Mouse (Mus musculus) gastrocnemius, adult 2 months (tissue): ENCODE results near the gene 1700008O03Rik. TPM values are rescaled to one million over a fixed set of nuclear protein-coding genes. Genes with fewer than 3 reads are reported as not detected.

ENCODE experiments used
- DNase-seq: peaks from one replicate; pipeline ENCODE4 v3.0.0; 2022
- H3K27ac ChIP-seq: fragments of 200-600 bp; 2 replicates; pipeline ENCODE4 v1.8.1; 2022; ENCODE audit warnings: mild to moderate bottlenecking
- H3K4me3 ChIP-seq: fragments of 200-600 bp; 2 replicates; pipeline ENCODE4 v1.8.1; 2022; ENCODE audit warnings: mild to moderate bottlenecking, moderate library complexity
- CTCF ChIP-seq: fragments of 200-600 bp; IDR thresholded peaks from 2 replicates; pipeline ENCODE4 v1.8.1; 2022; ENCODE audit warnings: antibody characterized with exemption, mild to moderate bottlenecking, moderate library complexity
- intact Hi-C: fragments of 180-260 bp; cut with DNase I; formaldehyde crosslinking; loops from one replicate; pipeline ENCODE4 v1.15.1; 2025
- long read RNA-seq, 2 experiments: library from polyadenylated mRNA; stranded (forward); transcript quantifications; one replicate each; pipeline ENCODE4 v2.0.0; 2021
- total RNA-seq, 2 experiments: library from RNA; stranded (reverse); gene quantifications; 2 replicates each; pipeline ENCODE4 v1.2.3; 2021

1700008O03Rik gene
- not detected for total RNA-seq
- long read RNA-seq, experiment 1, result 0 reads
- long read RNA-seq, experiment 2, result 0 reads

DNA sequence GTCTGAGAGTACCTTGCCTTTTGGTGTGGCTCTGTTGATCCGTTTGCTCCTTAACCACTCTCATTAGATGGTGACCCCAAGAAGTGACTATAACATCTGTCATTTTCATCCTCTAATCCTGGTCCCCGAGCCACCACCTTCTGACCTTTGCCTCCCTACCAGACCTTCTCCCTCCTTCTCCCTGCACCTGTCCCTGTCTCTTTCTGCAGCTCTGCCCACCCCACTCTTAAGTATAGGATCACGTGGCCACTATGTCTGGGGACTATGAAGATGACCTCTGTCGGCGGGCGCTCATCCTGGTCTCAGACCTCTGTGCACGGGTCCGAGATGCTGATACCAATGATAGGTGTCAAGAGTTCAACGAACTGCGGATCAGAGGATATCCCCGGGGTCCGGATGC is at the start of gene 1700008O03Rik:
TSS of gene 1700008O03Rik (minus strand) at position 101 of the 400 bp plus-strand sequence.
- no peak for DNase-seq
- Histone ChIP-seq H3K4me3 (peak within 1 kb of the TSS; percentile 87), H3K27ac (peak within 1 kb of the TSS; percentile 62)
- intact Hi-C loops, result no loop called here
- no peak for TF ChIP-seq CTCF

DNA sequence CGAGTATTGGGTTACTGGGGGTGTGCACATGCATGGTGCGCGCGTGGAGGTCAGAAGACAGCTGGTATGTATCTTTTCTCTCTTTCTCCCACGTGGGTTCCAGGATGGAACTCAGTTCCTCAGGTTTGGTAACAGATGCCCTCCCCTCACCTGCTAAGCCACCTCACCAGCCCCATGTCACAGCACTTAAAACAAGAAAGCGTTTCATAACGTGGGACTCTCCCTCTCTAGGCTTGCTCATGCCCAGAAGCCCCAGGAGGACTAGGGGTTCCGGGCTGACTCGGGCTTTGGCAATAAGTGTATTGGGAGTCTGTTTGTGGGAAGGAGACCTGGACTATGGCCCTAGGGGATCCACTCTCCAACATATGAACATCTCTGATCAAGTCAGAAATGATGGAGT is 48.5 kb upstream of the 1700008O03Rik start:
- intact Hi-C loops, result no loop called here
- no peak overlapping the region for H3K4me3 ChIP-seq
- no peak for TF ChIP-seq CTCF
- no peak overlapping the region for H3K27ac ChIP-seq
- no peak for DNase-seq

DNA sequence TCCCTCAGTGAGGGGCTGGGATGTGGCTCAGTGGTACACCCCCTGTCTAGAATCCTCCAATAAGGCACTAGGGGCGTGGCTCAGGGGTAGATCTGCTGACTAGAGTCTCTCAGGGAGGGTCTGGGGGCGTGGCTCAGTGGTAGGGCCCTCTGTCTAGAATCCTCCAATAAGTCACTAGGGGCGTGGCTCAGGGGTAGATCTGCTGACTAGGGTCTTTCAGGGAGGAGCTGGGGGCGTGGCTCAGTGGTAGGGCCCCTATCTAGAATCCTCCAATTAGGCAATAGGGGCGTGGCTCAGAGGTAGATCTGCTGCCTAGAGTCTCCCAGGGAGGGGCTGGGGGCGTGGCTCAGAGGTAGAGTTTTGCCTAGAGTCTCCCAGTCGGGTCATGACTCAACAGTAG is 47.8 kb upstream of the 1700008O03Rik start:
- H3K4me3 ChIP-seq, result no peak overlapping the region
- no peak for TF ChIP-seq CTCF
- no peak overlapping the region for H3K27ac ChIP-seq
- intact Hi-C loops, result no loop called here
- DNase-seq, result no peak

DNA sequence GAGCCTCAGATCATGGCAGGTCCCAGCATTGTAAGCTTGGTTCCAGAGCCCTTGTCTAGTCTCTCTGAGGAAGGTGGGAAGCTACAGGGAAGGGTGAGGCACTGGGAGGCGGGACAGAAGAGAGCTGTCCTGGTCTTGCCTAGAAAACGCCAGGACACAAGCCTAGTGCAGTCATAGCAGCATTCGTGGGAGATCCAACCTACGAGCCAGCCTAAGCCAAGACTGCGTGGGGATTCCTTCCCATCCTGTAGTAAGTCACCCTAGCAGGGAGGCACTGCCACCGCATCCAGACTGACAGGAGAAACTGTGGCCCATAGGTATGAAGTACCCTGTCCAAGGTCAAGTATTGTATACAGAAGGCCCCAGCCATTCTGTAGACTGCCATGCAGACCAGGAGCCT is 46.9 kb upstream of the 1700008O03Rik start:
- intact Hi-C loops, result no loop called here
- no peak for DNase-seq
- no peak overlapping the region for H3K27ac ChIP-seq
- no peak for TF ChIP-seq CTCF
- no peak overlapping the region for H3K4me3 ChIP-seq

DNA sequence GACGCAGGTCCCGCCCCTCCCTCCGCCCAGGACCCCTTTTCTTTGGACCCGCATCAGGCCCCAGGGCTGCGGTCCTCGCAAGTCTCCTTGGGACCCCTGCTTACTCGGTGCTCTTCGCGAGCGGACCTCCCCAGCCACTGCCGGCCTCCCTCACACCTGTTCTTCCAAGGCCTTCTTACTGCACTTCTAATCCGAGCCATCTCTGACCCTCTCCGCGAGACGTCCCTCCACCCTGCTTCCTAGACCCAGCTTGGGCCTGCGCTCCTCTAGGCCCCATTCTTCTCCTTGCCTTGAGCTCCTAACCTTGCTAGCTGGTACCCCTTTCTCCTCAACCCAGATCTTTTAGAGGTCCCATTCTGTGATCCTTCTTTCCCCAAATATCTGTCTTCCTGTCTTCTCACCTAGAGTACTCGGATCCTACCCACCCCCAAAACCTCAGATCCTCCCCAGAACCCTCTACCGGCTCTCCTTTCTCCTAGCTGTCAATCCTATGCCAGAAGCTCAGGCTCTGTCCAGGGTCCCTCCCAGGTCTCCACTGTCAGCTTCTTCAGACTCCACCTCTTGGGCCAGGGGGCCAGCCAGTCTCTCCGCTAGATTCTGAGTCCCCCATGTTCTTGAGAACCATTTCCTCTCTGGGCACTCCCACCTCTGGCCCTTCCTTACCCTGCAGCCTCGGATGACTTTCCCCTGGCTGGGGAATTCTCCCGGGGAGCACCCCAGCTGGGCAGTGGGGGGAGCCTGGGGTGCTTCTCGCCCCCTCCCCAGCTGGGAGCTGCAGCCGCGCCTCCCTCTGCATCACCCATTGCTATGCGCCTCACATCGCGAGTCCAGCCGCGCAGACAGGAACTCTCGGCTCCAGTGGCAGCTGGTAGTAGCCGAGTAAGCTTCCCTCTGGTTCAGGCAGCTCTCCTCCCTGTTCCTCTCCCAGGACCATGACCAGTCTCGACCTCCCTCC is 44.2 kb upstream of the 1700008O03Rik start:
- Histone ChIP-seq H3K27ac (no peak overlapping the region), H3K4me3 (peak overlapping the region; percentile 63)
- TF ChIP-seq CTCF, result no peak
- no peak for DNase-seq
- intact Hi-C loops, result no loop called here

DNA sequence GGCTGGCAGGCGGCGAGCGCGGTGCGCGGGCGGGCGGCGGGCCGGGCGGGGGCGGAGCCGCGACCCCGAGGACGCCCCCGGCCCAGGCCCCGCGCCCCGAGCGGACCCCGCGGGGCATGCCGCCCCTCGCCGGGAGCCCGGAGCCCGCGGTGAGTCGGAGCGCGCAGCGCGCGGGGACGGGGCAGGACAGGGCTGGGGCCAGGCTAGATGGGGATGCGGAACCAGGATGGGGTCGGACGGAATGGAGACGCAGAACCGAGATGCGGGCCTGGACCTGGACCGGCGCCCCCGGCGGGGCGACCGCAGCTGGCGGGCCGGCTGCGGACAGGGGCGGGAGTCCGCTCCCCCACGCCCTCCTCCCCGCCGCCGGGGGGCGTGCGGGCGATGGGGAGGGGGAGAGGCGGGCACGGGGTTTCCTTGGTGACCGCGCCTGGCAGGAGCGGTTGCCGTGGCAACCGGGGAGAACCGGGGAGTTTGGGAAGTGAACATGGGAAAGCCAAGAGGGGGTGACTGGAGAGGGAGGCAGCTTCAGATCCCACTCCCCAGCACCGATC is 43.4 kb upstream of the 1700008O03Rik start, which contains the start of gene Lrrc4b:
TSS of gene Lrrc4b (plus strand) at position 51 of the 554 bp plus-strand sequence.
- H3K27ac ChIP-seq, result no peak within 1 kb of the TSS
- H3K4me3 ChIP-seq, result peak within 1 kb of the TSS; percentile 63
- no peak for TF ChIP-seq CTCF
- DNase-seq, result no peak
- intact Hi-C loops, result no loop called here

- Histone ChIP-seq H3K27ac (no peak overlapping the region), H3K4me3 (peak overlapping the region; percentile 39)
- DNase-seq, result no peak
- TF ChIP-seq CTCF, result no peak
- intact Hi-C loops, result no loop called here
Observed at GRCm38 (mm10) chr7:44428171-44428950, 42.7 kb upstream of the 1700008O03Rik start.

DNA sequence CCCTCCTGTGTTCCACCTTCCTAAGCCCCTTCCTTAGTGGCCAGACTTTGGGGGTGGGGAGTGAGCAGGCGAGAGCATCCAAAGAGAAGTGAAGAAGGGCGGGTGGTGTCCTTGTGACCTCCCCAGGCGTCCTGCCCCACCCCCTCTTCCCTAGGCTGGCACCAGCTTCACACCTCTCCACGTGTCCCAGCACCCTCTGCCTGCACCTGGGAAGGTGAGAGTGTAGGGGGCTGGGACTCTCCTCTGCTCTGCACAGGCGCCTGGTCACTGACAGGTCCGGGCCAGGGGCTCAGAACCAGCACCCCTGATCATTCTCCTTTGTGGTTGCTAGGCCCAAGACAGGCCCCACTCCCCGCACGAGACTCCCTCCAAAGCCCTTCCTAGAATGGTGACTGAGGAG is 42.0 kb upstream of the 1700008O03Rik start:
- TF ChIP-seq CTCF, result no peak
- Histone ChIP-seq H3K27ac (no peak overlapping the region), H3K4me3 (no peak overlapping the region)
- no peak for DNase-seq
- intact Hi-C loops, result no loop called here

DNA sequence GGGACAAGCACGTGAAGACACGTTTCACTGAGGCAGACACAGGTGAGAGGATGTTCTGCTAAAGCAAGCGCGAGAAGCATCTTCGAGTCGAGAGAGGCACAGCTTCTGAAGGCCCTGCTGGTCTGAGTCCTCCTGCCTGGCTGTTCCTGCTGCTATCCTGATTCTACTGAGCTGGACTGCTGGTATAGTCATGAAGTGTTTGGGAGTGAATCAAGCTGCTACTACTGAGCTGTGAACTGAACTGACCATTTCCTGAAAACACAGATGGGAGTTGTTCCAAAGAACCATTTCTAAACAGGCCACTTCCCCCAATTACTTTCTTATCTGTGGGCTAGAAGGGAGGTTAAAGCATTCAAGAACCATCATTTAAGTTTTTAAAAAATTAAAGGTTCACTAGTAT is 27.7 kb upstream of the 1700008O03Rik start:
- no peak for TF ChIP-seq CTCF
- intact Hi-C loops, result no loop called here
- no peak for DNase-seq
- Histone ChIP-seq H3K4me3 (no peak overlapping the region), H3K27ac (no peak overlapping the region)

DNA sequence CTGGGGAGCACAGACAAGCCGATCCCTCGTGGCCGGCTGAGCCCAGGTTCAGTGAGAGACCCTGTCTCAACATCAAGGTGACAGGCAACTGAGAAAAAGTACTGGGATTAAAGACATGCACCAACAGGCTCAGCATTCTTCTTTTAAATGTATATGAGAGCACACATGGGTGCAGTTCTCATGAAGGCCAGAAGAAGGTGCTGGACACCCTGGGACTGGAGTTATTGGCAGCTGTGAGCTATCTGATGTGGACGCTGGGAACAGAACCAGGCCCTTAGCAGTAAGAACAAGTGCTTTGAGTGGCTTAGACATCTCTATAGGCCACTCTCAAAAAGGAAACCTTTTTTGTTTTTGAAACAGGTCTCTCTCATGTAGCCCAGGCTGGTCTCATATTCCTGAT is 25.5 kb upstream of the 1700008O03Rik start:
- Histone ChIP-seq H3K27ac (no peak overlapping the region), H3K4me3 (no peak overlapping the region)
- TF ChIP-seq CTCF, result no peak; the same call in 1 of the 2 replicates
- DNase-seq, result no peak
- intact Hi-C loops, result no loop called here

GRCm38 (mm10) chr7:44406015-44406355 is 20.4 kb upstream of the 1700008O03Rik start:
- Histone ChIP-seq H3K4me3 (peak overlapping the region; percentile 65), H3K27ac (no peak overlapping the region)
- no peak for DNase-seq
- intact Hi-C loops, result no loop called here
- no peak for TF ChIP-seq CTCF

GRCm38 (mm10) chr7:44405346-44406014 is 19.9 kb upstream of the 1700008O03Rik start:
- peak overlapping the region; percentile 65 for H3K4me3 ChIP-seq
- peak overlapping the region; percentile 31 for H3K27ac ChIP-seq
- intact Hi-C loops, result no loop called here
- DNase-seq, result peak; percentile 84
- TF ChIP-seq CTCF, result no peak
